Mouse (Mus musculus) adrenal gland, postnatal 10 days (tissue): ENCODE data around the gene Hipk2. TPM values are rescaled to one million over a fixed set of nuclear protein-coding genes. Genes with fewer than 3 reads are reported as not detected.

Experiments
- DNase-seq: peaks from one replicate; pipeline ENCODE4 v3.0.0; 2021; ENCODE audit warnings: mixed read lengths
- total RNA-seq, 2 experiments: library from RNA; stranded (reverse); gene quantifications; 2 replicates each; pipeline ENCODE4 v1.2.3; 2021

The Hipk2 gene
- total RNA-seq, 2 experiments from 2014 or later: 72.8 to 88.4 TPM

GRCm38 (mm10) chr6:38866761-38867160, 9.2 kb downstream of the Hipk2 start:
- no peak for DNase-seq

GRCm38 (mm10) chr6:38866357-38866756, 9.6 kb downstream of the Hipk2 start:
- DNase-seq: no peak

- DNase-seq: no peak
These were observed 10.2 kb downstream of the Hipk2 start for GRCm38 (mm10) chr6:38865805-38866204.

GRCm38 (mm10) chr6:38863595-38863994, 12.4 kb downstream of the Hipk2 start:
- no peak for DNase-seq

- DNase-seq: no peak
These were observed 15.7 kb downstream of the Hipk2 start for GRCm38 (mm10) chr6:38860301-38860700.

- no peak for DNase-seq
These were observed 16.1 kb downstream of the Hipk2 start for GRCm38 (mm10) chr6:38859819-38860218.

GRCm38 (mm10) chr6:38853561-38853992, 22.4 kb downstream of the Hipk2 start:
- DNase-seq: no peak

GRCm38 (mm10) chr6:38851740-38852139, 24.2 kb downstream of the Hipk2 start:
- no peak for DNase-seq

GRCm38 (mm10) chr6:38850715-38851259, 25.2 kb downstream of the Hipk2 start:
- DNase-seq: no peak

GRCm38 (mm10) chr6:38847958-38848910, 27.7 kb downstream of the Hipk2 start:
- no peak for DNase-seq

GRCm38 (mm10) chr6:38847447-38847846, 28.5 kb downstream of the Hipk2 start:
- DNase-seq: no peak

- DNase-seq: no peak
These were observed 29.4 kb downstream of the Hipk2 start for GRCm38 (mm10) chr6:38846330-38847195.

GRCm38 (mm10) chr6:38845876-38846275, 30.1 kb downstream of the Hipk2 start:
- no peak for DNase-seq

- DNase-seq: no peak
These were observed 30.8 kb downstream of the Hipk2 start for GRCm38 (mm10) chr6:38845117-38845516.

- DNase-seq: no peak
These were observed 34.4 kb downstream of the Hipk2 start for GRCm38 (mm10) chr6:38841551-38841950.

GRCm38 (mm10) chr6:38840780-38841179, 35.2 kb downstream of the Hipk2 start:
- no peak for DNase-seq

- DNase-seq: peak; percentile 41
These were observed 35.6 kb downstream of the Hipk2 start for GRCm38 (mm10) chr6:38840380-38840779.

- DNase-seq: no peak
These were observed 36.1 kb downstream of the Hipk2 start for GRCm38 (mm10) chr6:38839891-38840290.

- DNase-seq: no peak
These were observed 37.9 kb downstream of the Hipk2 start for GRCm38 (mm10) chr6:38838061-38838460.

- no peak for DNase-seq
These were observed 40.7 kb downstream of the Hipk2 start for GRCm38 (mm10) chr6:38835217-38835616.

GRCm38 (mm10) chr6:38834727-38835126, 41.2 kb downstream of the Hipk2 start:
- DNase-seq: no peak

- DNase-seq: no peak
These were observed 42.2 kb downstream of the Hipk2 start for GRCm38 (mm10) chr6:38833721-38834120.

GRCm38 (mm10) chr6:38829452-38829851, 46.5 kb downstream of the Hipk2 start:
- no peak for DNase-seq
